ENCODE assay signal across 1 mouse cellular context in the genomic region with DNA sequence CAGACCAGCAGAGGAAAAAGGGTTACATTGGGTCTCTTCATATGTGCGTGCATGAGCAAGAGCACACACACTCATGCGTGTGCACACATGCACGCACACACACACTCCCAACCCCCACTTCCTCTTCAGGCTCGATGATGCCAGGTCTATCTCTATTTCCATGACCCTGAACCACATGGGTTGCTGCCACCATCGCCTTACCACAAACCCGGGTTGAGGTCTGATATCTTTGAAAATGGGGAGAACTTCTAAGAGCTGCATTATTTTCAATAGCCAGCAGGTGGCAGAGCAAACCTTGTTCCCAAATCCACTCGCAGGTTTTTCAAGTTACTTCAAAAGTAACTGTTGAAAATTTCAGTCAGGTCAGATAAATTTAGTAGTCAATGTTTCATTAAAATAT.
TF ChIP-seq lines count a peak whose summit lies in the region.

No protein-coding gene starts in this region.

TF ChIP-seq in CH12.LX, 34 proteins besides CTCF, POLR2A, EP300 and RAD21 (continued from another document):
- TF ChIP-seq RCOR1 (conservative IDR thresholded peaks at IDR 0.05; ENCODE audit: low read depth, low read length): no peak
- peak; percentile 21; the same call in 1 of the 2 replicates for TF ChIP-seq MAX (IDR thresholded peaks at IDR 0.05; ENCODE audit: low read length)
- TF ChIP-seq NRF1 (IDR thresholded peaks at IDR 0.05; ENCODE audit: low read depth, low read length): no peak
- peak; percentile 97 for TF ChIP-seq ZC3H11A (IDR thresholded peaks at IDR 0.05; ENCODE audit: low read depth, low read length)
- TF ChIP-seq MYC (IDR thresholded peaks at IDR 0.05; ENCODE audit: low read depth, low read length): no peak
- TF ChIP-seq PAX5 (IDR thresholded peaks at IDR 0.05; ENCODE audit: low read length): no peak
